Mouse (Mus musculus) intestine, embryonic 15.5 days (tissue): ENCODE results near the gene Ttyh2. TPM values are rescaled to one million over a fixed set of nuclear protein-coding genes. Genes with fewer than 3 reads are reported as not detected.

ENCODE experiments used
- ATAC-seq: fragments of 200-750 bp; cut with Nextera tagmentation; 2 replicates; pipeline ENCODE4 v1.8.0; 2017; ENCODE audit warnings: moderate TSS enrichment, moderate library complexity
- H3K27ac ChIP-seq: fragments of 300-500 bp; sonication (generic); 2 replicates; pipeline ENCODE4 v1.5.1; 2015; ENCODE audit warnings: mild to moderate bottlenecking, inconsistent platforms
- H3K27me3 ChIP-seq: fragments of 300-500 bp; sonication (generic); replicated peaks from 2 replicates; pipeline ENCODE4 v1.6.1; 2015; ENCODE audit warnings: inconsistent platforms
- H3K36me3 ChIP-seq: fragments of 300-500 bp; sonication (generic); 2 replicates; pipeline ENCODE4 v1.6.1; 2015; ENCODE audit warnings: inconsistent platforms
- H3K4me1 ChIP-seq: fragments of 300-500 bp; sonication (generic); replicated peaks from 2 replicates; pipeline ENCODE4 v1.6.1; 2015; ENCODE audit warnings: inconsistent platforms
- H3K4me2 ChIP-seq: fragments of 300-500 bp; sonication (generic); replicated peaks from 2 replicates; pipeline ENCODE4 v1.6.1; 2015; ENCODE audit warnings: mild to moderate bottlenecking, inconsistent platforms
- H3K4me3 ChIP-seq: fragments of 300-500 bp; sonication (generic); replicated peaks from 2 replicates; pipeline ENCODE4 v1.5.1; 2015; ENCODE audit warnings: inconsistent platforms
- H3K9ac ChIP-seq: fragments of 300-500 bp; sonication (generic); 2 replicates; pipeline ENCODE4 v1.6.1; 2015; ENCODE audit warnings: inconsistent platforms
- H3K9me3 ChIP-seq: fragments of 300-500 bp; sonication (generic); 2 replicates; pipeline ENCODE4 v1.6.1; 2016; ENCODE audit warnings: inconsistent platforms
- WGBS: fragments of 180-500 bp; shearing (Covaris S2); methylation state at CpG from one replicate; pipeline ENCODE4 v1.1.7; 2015; 5-methylcytosine and 5-hydroxymethylcytosine counted together
- polyA plus RNA-seq: library from polyadenylated mRNA; unstranded; fragments of >200 nt; fragmentation: Nextera tagmentation; extraction: Ambion mirVana; gene quantifications from 2 replicates; pipeline ENCODE4 v1.2.1, GENCODE M21; 2015

Gene Ttyh2
- polyA plus RNA-seq, 1 experiment from 2014 or later = 28.5 TPM

DNA sequence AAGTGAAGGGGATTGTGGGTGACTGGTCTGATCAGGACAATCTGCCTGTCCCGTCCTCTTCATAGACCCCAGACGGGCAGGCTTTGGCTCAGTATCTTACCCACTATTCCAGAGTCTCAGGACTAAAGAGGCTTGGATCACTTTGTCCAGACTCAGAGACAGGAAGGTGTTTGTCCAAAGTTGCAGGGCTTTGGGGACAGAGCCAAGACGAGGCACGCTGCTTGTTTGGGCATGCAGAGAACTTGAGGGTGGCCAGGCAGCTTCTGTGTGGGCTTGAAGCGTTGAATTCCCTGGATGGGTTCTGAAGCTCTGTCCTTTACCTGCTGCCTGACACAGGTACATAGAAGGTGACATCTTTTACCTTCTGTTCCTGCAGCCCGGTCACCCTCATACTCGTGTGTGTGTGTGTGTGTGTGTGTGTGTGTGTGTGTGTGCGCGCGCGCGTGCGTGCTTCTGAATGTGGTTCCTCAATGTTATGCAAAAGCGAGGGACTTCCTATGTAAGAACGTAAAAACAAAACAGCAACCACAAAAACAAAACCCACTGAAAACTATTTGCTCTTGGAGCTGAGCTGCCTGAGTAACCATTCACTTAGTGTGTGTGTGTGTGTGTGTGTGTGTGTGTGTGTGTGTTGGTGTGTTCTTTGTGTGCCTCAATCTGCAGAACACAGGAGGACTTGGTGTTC, 27.2 kb downstream of the Ttyh2 start:
- no peaks in the 10 kb centered on the region for H3K27me3 ChIP-seq
- no peak overlapping the region for H3K27ac ChIP-seq
- no peak overlapping the region for H3K4me2 ChIP-seq
- no peak overlapping the region for H3K4me3 ChIP-seq
- peaks cover 8% of the 10 kb centered on the region; the same call in 1 of the 2 replicates for H3K4me1 ChIP-seq
- no peaks in the 10 kb centered on the region for H3K36me3 ChIP-seq
- no peaks in the 10 kb centered on the region for H3K9me3 ChIP-seq
- no peak for ATAC-seq
- no peak overlapping the region for H3K9ac ChIP-seq
- 91% methylated on average over 15 of the region's 15 CpGs for WGBS

DNA sequence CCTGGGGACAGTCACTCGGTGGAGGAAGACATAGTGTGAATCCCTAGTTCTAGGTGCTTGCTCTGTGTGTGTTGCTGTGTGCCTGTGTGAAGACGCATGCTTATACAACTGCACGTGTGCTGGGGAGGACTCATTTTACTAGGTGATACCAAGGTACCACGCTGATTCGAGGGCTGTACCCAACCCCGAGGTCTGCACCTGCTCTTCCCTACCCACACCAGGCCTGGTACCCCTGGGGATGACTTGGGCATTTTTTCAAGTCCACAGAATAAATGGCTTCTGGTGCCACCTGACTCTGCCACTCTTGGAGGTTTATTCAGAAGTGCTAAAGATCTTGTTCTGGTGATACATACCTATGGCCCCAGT, 27.7 kb downstream of the Ttyh2 start:
- no peaks in the 10 kb centered on the region for H3K36me3 ChIP-seq
- no peak overlapping the region for H3K27ac ChIP-seq
- no peak for ATAC-seq
- H3K9me3 ChIP-seq = no peaks in the 10 kb centered on the region
- WGBS = 88% methylated on average over 6 of the region's 6 CpGs
- no peak overlapping the region for H3K4me2 ChIP-seq
- peaks cover 8% of the 10 kb centered on the region; the same call in 1 of the 2 replicates for H3K4me1 ChIP-seq
- H3K9ac ChIP-seq = no peak overlapping the region
- no peaks in the 10 kb centered on the region for H3K27me3 ChIP-seq
- H3K4me3 ChIP-seq = no peak overlapping the region

DNA sequence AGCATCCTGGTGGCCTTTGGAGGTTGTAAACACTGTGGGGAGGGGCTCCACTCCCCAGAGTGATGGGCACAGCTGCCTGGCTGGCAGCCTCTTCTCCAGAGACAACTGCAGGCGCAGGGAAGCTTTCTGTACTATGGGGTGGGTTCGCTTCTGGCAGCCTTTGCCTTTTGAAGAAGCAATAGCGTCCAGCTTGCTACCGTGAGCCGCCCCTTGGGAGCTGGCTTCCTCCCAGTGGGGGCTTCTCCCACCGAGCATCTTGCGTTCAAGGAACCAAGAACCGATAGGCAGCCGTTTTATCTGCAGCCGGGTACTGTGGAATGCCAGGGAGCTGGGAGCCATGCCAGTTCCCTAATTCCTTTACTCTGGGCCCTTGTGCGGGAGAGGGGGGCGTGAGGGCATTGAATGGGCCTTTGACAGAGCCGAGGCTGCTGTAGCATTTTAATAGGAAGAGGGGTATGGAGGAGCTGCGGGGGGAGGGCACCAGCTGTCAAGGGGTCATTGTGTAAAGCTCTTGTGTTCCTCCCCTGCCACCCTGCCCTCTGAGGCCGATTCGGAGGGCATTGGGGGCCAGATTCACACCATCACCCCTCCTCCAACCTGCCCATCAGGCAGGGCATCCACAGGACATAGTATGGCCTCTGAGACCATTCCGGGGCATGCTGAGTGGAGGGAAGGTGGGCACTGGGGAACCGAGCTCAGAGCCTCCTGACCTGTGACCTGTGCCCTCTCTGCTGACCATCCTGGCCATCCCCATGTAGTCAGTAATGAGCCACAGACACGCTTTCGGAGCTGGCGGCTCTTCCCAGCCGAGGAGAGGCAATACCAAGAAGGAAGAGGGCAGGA, 29.1 kb downstream of the Ttyh2 start:
- peaks cover 8% of the 10 kb centered on the region; the same call in 1 of the 2 replicates for H3K4me1 ChIP-seq
- H3K4me3 ChIP-seq = no peak overlapping the region
- no peaks in the 10 kb centered on the region for H3K27me3 ChIP-seq
- ATAC-seq = peak; percentile 56; the same call in 1 of the 2 replicates
- H3K27ac ChIP-seq = no peak overlapping the region
- H3K9ac ChIP-seq = no peak overlapping the region
- no peaks in the 10 kb centered on the region for H3K9me3 ChIP-seq
- H3K36me3 ChIP-seq = no peaks in the 10 kb centered on the region
- no peak overlapping the region for H3K4me2 ChIP-seq
- 69% methylated on average over 22 of the region's 22 CpGs for WGBS

DNA sequence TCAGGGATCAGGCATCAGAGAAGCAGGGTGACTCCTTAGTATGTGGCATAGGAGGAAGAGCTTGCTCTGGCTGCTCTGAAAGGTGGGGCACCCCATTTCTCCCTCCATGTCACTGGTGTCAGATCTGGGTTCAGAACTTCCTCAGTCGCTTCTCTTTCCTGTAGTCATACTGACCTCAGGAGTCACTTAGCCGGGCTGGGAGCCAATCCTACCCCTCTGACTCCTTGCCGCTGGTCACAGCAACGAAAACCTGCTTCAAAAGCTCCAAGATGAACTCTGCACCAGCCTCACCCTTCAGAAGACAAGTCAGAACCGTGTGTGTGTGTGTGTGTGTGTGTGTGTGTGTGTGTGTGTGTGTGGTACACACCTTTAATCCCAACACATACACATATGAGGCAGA, 31.1 kb downstream of the Ttyh2 start:
- Histone ChIP-seq H3K4me1 (peaks cover 5% of the 10 kb centered on the region; the same call in 1 of the 2 replicates), H3K4me3 (no peak overlapping the region)

DNA sequence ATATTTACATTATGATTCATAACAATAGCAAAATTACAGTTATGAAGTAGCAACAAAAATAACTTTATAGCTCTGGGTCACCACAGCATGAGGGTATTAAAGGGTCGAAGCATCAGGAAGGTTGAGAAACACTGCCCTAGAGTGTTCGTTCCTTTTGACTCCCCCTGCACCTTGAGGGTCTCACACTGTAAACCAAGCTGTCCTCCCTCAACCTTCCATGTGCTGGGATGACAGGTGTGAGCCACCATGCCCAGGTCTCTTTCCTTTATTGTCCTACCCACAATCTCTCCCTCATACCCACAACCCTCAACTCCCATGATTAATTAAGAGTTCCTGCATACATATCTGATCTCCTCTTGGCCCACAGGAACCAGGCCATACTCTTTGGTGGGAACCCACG, 36.2 kb downstream of the Ttyh2 start:
- 81% methylated on average over 3 of the region's 3 CpGs for WGBS
- Histone ChIP-seq H3K9ac (no peak overlapping the region), H3K4me2 (no peak overlapping the region), H3K27ac (no peak overlapping the region), H3K4me1 (no peaks in the 10 kb centered on the region), H3K9me3 (no peaks in the 10 kb centered on the region), H3K36me3 (no peaks in the 10 kb centered on the region), H3K4me3 (no peak overlapping the region), H3K27me3 (no peaks in the 10 kb centered on the region)
- no peak for ATAC-seq

More for the DNA sequence above, 31.1 kb downstream of the Ttyh2 start:
- H3K27ac ChIP-seq = no peak overlapping the region
- 81% methylated on average over 5 of the region's 5 CpGs for WGBS
- H3K4me2 ChIP-seq = no peak overlapping the region
- H3K27me3 ChIP-seq = no peaks in the 10 kb centered on the region
- ATAC-seq = no peak
- H3K9me3 ChIP-seq = no peaks in the 10 kb centered on the region
- H3K36me3 ChIP-seq = no peaks in the 10 kb centered on the region
- no peak overlapping the region for H3K9ac ChIP-seq

DNA sequence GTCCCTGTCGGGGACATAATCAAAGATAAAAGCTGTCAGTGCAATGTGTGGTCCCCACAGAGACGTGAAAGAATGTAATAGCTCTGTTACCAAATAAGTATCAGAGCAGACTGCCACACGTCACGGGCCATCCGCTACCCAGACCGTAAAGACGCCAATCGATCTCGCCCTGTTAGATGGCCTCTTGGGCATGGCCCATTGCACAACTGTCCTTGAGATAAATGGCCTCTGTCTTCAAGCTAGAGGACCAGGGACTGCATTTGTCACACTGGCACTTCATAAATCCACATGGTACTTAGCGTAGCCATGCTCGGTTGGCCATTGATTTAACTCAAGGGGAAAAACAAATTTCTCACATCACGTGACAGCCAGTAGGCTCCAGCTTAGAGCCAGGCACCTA, 36.6 kb downstream of the Ttyh2 start:
- no peaks in the 10 kb centered on the region for H3K4me1 ChIP-seq
- H3K36me3 ChIP-seq = no peaks in the 10 kb centered on the region
- no peak overlapping the region for H3K27ac ChIP-seq
- no peak overlapping the region for H3K9ac ChIP-seq
- WGBS = 79% methylated on average over 12 of the region's 12 CpGs
- H3K9me3 ChIP-seq = no peaks in the 10 kb centered on the region
- no peak overlapping the region for H3K4me2 ChIP-seq
- no peak overlapping the region for H3K4me3 ChIP-seq
- ATAC-seq = no peak
- no peaks in the 10 kb centered on the region for H3K27me3 ChIP-seq

DNA sequence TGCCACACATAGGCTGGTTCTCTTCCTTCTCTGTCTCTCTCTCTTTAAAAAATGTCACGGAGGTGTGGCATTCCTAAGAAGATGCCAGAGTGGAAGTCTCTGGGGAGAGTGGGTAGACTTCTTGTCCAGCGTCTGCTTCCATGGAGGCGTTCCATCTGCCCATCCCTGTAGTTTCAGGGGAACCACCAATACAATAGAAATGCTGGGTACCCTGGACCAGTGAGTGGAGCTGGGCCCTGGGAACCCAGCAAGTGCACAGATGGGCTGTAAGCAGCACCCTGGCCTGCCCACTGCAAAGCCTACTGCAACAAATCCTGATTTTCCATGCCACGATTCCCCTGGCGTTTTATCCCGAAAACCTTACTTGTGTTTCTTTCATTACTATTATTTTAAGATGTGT, 39.3 kb downstream of the Ttyh2 start:
- Histone ChIP-seq H3K27me3 (no peaks in the 10 kb centered on the region), H3K9ac (no peak overlapping the region), H3K27ac (no peak overlapping the region), H3K36me3 (no peaks in the 10 kb centered on the region), H3K4me2 (no peak overlapping the region), H3K4me3 (no peak overlapping the region), H3K9me3 (no peaks in the 10 kb centered on the region), H3K4me1 (no peaks in the 10 kb centered on the region)
- ATAC-seq = no peak
- 87% methylated on average over 6 of the region's 6 CpGs for WGBS

DNA sequence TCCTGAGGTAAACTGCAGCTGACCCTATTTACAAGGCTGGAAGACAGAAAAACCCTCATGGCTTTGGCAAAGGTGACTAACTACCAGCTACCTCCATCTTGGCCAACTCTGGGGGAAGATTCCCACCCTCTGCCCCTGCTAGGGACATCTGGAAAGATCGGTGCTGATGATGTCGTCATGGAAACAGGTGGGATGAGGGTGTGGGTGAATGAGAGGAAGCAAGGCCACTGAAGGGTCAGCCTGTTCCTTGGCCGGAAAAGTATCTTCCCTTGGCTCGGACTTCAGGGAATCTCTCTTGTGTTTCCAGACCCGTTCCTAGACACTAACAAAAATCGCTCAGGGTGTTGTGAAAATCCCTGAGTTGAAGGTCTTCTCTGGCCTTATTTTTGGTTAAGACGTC, 40.3 kb downstream of the Ttyh2 start:
- Histone ChIP-seq H3K4me1 (no peaks in the 10 kb centered on the region), H3K4me2 (no peak overlapping the region), H3K4me3 (no peak overlapping the region), H3K9ac (no peak overlapping the region), H3K27me3 (no peaks in the 10 kb centered on the region), H3K9me3 (no peaks in the 10 kb centered on the region), H3K27ac (no peak overlapping the region), H3K36me3 (no peaks in the 10 kb centered on the region)
- WGBS = 76% methylated on average over 7 of the region's 7 CpGs
- no peak for ATAC-seq

DNA sequence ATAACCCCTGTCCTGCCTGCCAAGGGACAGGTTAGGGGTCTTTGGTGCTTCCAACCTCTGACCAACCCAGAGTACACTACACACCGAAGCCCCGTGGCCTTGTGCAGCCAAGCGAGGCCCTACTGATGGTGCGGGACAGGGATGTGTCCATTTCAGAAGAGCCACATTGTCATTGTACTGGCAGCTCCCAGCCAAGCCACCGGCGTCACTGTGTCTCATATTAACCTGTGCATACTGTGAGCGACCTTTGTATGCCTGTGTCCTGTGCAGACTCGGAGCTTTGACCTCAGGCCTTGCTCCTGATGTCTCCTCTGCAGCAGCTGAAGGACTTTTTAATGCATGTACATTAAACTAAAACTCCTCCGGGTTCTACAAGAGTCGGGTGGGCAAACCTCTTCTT, 45.3 kb downstream of the Ttyh2 start:
- WGBS = 86% methylated on average over 10 of the region's 10 CpGs
- Histone ChIP-seq H3K36me3 (no peaks in the 10 kb centered on the region), H3K27ac (no peak overlapping the region), H3K9ac (no peak overlapping the region), H3K9me3 (no peaks in the 10 kb centered on the region), H3K4me1 (peaks cover 7% of the 10 kb centered on the region; the same call in 1 of the 2 replicates), H3K27me3 (no peaks in the 10 kb centered on the region), H3K4me2 (no peak overlapping the region), H3K4me3 (no peak overlapping the region)
- no peak for ATAC-seq

DNA sequence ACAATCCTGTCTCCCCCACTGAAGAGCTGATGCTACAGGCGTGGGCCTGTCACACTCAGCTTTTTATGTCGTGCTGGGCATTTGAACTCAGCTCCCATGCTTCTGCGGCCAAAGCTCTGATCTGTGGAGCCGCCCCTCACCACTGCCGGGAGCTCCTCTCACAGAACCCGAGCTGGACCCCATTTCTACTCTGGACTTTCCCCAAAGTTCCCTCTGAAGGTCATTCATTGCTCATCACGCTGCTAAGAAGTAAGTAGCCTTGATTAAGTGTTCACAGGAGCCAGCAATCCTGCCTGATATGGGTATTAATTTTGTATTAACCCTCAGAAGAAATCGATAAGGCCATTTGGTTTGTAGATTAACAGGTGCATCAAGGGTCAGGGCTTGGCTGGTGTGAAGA, 47.2 kb downstream of the Ttyh2 start:
- peaks cover 12% of the 10 kb centered on the region for H3K4me1 ChIP-seq
- no peak overlapping the region for H3K4me3 ChIP-seq
- no peak overlapping the region for H3K27ac ChIP-seq
- H3K9me3 ChIP-seq = no peaks in the 10 kb centered on the region
- no peaks in the 10 kb centered on the region for H3K36me3 ChIP-seq
- H3K27me3 ChIP-seq = no peaks in the 10 kb centered on the region
- no peak for ATAC-seq
- H3K4me2 ChIP-seq = no peak overlapping the region
- H3K9ac ChIP-seq = no peak overlapping the region
- 76% methylated on average over 8 of the region's 8 CpGs for WGBS

DNA sequence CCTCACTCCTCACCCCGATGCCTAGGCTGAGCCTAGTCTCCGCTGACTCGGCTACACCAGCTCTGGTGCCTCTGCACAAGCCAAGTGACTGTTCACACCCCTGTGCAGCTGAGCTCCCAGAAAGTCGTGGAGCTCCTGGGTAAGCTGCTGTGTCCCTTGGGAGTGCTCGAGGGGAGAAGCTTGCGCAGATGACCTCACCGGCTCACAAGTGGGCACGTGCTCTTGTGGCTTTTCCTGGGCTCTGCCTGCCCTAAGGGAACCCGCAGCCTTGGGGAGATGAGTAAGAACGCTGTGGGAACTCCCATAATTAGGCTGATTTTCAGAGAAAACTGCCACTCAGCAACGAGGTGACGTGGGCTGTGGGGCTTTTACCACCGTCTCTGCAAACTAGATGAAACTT, 47.8 kb downstream of the Ttyh2 start:
- no peak overlapping the region for H3K4me3 ChIP-seq
- H3K9ac ChIP-seq = no peak overlapping the region
- H3K36me3 ChIP-seq = no peaks in the 10 kb centered on the region
- 77% methylated on average over 13 of the region's 13 CpGs for WGBS
- H3K27me3 ChIP-seq = no peaks in the 10 kb centered on the region
- no peak for ATAC-seq
- H3K27ac ChIP-seq = no peak overlapping the region
- no peaks in the 10 kb centered on the region for H3K9me3 ChIP-seq
- H3K4me2 ChIP-seq = no peak overlapping the region
- peaks cover 16% of the 10 kb centered on the region for H3K4me1 ChIP-seq

DNA sequence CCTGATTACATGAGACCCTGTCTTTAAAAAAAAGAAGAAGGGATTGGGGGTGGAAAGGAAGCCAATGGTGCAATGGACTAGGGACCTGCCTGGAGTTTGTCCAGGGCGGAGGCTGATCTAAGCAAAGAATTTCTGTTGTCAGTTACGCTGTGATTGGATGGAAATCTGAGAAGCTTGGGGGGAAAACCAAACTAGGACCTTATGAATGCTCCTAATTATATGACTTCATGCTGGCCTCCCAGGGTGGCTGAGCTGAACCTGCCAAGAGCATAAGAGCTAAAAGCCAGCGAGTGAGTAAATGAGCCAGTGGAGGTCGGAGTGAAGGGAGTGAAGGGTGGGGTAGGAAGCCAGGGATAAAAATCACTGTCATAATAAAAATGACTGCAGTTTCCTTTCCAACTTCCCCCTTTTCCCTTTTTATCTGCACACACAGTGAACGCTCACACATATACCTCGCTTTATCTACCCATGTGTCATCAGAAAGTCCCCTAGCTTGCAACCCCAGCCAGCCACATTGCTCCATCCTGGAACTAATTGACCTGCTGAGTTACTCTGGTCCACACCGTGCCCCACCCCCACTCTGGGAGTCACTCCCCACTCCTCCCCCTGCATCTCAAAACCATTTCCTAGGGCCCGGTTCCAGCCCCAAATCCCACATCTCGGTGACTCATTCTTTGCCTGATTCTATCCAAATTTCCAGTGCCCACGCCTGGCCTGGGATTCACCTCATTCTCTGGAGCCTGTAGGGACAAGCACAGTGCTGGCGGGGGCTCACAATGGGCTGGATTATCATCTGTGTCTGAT, 49.8 kb downstream of the Ttyh2 start:
- no peak overlapping the region for H3K4me2 ChIP-seq
- ATAC-seq = peak; percentile 30; the same call in 1 of the 2 replicates
- no peaks in the 10 kb centered on the region for H3K36me3 ChIP-seq
- no peaks in the 10 kb centered on the region for H3K27me3 ChIP-seq
- no peaks in the 10 kb centered on the region for H3K9me3 ChIP-seq
- H3K4me3 ChIP-seq = no peak overlapping the region
- H3K27ac ChIP-seq = no peak overlapping the region
- no peak overlapping the region for H3K9ac ChIP-seq
- peaks cover 16% of the 10 kb centered on the region for H3K4me1 ChIP-seq
- WGBS = 47% methylated on average over 11 of the region's 11 CpGs
